Mouse (Mus musculus): ENCODE results near the gene Pitpnm3.

Gene Pitpnm3

GRCm38 (mm10) chr11:72094442-72094841 lies 41.1 kb downstream of the Pitpnm3 start:
- DNase-seq (ENCODE audit: low spot score) = no peak

- no peak for DNase-seq (ENCODE audit: low spot score)
Observed at GRCm38 (mm10) chr11:72092390-72092789, 43.2 kb downstream of the Pitpnm3 start.

GRCm38 (mm10) chr11:72086251-72087046 lies 49.1 kb downstream of the Pitpnm3 start:
- DNase-seq (ENCODE audit: low spot score) = peak; percentile 57

- no peak for DNase-seq (ENCODE audit: low spot score)
Observed at GRCm38 (mm10) chr11:72084337-72084736, 51.2 kb downstream of the Pitpnm3 start.

GRCm38 (mm10) chr11:72082601-72083000 lies 53.0 kb downstream of the Pitpnm3 start:
- DNase-seq (ENCODE audit: low spot score) = no peak

GRCm38 (mm10) chr11:72080461-72080860 lies 55.1 kb downstream of the Pitpnm3 start:
- no peak for DNase-seq (ENCODE audit: low spot score)

GRCm38 (mm10) chr11:72078647-72079046 lies 56.9 kb downstream of the Pitpnm3 start:
- no peak for DNase-seq (ENCODE audit: low spot score)

- no peak for DNase-seq (ENCODE audit: low spot score)
Observed at GRCm38 (mm10) chr11:72078056-72078455, 57.5 kb downstream of the Pitpnm3 start.

GRCm38 (mm10) chr11:72074230-72074629 lies 61.3 kb downstream of the Pitpnm3 start:
- no peak for DNase-seq (ENCODE audit: low spot score)

GRCm38 (mm10) chr11:72072331-72072905 lies 63.2 kb downstream of the Pitpnm3 start:
- DNase-seq (ENCODE audit: low spot score) = no peak

GRCm38 (mm10) chr11:72070733-72071132 lies 64.8 kb downstream of the Pitpnm3 start:
- DNase-seq (ENCODE audit: low spot score) = no peak

GRCm38 (mm10) chr11:72068026-72068425 lies 67.6 kb downstream of the Pitpnm3 start:
- DNase-seq (ENCODE audit: low spot score) = no peak

GRCm38 (mm10) chr11:72067326-72067725 lies 68.3 kb downstream of the Pitpnm3 start:
- no peak for DNase-seq (ENCODE audit: low spot score)

GRCm38 (mm10) chr11:72066330-72066729 lies 69.2 kb downstream of the Pitpnm3 start:
- no peak for DNase-seq (ENCODE audit: low spot score)

GRCm38 (mm10) chr11:72065103-72065502 lies 70.5 kb downstream of the Pitpnm3 start:
- DNase-seq (ENCODE audit: low spot score) = no peak

GRCm38 (mm10) chr11:72064414-72064813 lies 71.2 kb downstream of the Pitpnm3 start:
- DNase-seq (ENCODE audit: low spot score) = no peak

- DNase-seq (ENCODE audit: low spot score) = no peak
Observed at GRCm38 (mm10) chr11:72061093-72061620, 74.4 kb downstream of the Pitpnm3 start.

GRCm38 (mm10) chr11:72060416-72060815 lies 75.2 kb downstream of the Pitpnm3 start:
- no peak for DNase-seq (ENCODE audit: low spot score)

- DNase-seq (ENCODE audit: low spot score) = no peak
Observed at GRCm38 (mm10) chr11:72057166-72057565, 78.4 kb downstream of the Pitpnm3 start.

- no peak for DNase-seq (ENCODE audit: low spot score)
Observed at GRCm38 (mm10) chr11:72055176-72055575, 80.4 kb downstream of the Pitpnm3 start.

GRCm38 (mm10) chr11:72052636-72053035 lies 82.9 kb downstream of the Pitpnm3 start:
- DNase-seq (ENCODE audit: low spot score) = peak; percentile 70

- no peak for DNase-seq (ENCODE audit: low spot score)
Observed at GRCm38 (mm10) chr11:72052221-72052620, 83.4 kb downstream of the Pitpnm3 start.

Measured in left cerebral cortex, adult 11 months (tissue).